Mouse (Mus musculus) midbrain, postnatal 0 days (tissue): Measurements from ENCODE around the gene Zdhhc8. TPM values are rescaled to one million over a fixed set of nuclear protein-coding genes. Genes with fewer than 3 reads are reported as not detected.
"Not testable (repeated sequence)": the region's sequence is repeated elsewhere in the genome, so short reads cannot be mapped to it uniquely, and the experiment has no call there.

ENCODE experiments used
- ATAC-seq: fragments of 200-750 bp; cut with Nextera tagmentation; 2 replicates; pipeline ENCODE4 v1.8.0; 2017; ENCODE audit warnings: moderate number of reproducible peaks, mild to moderate bottlenecking, moderate TSS enrichment, moderate library complexity; ENCODE audit not compliant: low FRiP score
- DNase-seq: peaks from one replicate; pipeline ENCODE4 v3.0.0-alpha.2; 2015; ENCODE audit warnings: low spot score
- H3K27ac ChIP-seq: fragments of 300-500 bp; sonication (generic); 2 replicates; pipeline ENCODE4 v1.5.1; 2014; ENCODE audit warnings: low read depth, mild to moderate bottlenecking, low read length, mixed read lengths
- H3K27me3 ChIP-seq: fragments of 300-500 bp; sonication (generic); 2 replicates; pipeline ENCODE4 v1.6.1; 2014; ENCODE audit warnings: low read length, control low read depth, mixed read lengths; ENCODE audit not compliant: insufficient read depth
- H3K36me3 ChIP-seq: fragments of 300-500 bp; sonication (generic); 2 replicates; pipeline ENCODE4 v1.6.1; 2014; ENCODE audit warnings: low read length, control low read depth, mixed read lengths; ENCODE audit not compliant: insufficient read depth
- H3K4me1 ChIP-seq: fragments of 300-500 bp; sonication (generic); 2 replicates; pipeline ENCODE4 v1.6.1; 2014; ENCODE audit warnings: mild to moderate bottlenecking, control low read depth, antibody characterized with exemption, low read length, mixed read lengths; ENCODE audit not compliant: insufficient read depth
- H3K4me2 ChIP-seq: fragments of 300-500 bp; sonication (generic); 2 replicates; pipeline ENCODE4 v1.6.1; 2014; ENCODE audit warnings: low read depth, mild to moderate bottlenecking, low read length, mixed read lengths; ENCODE audit not compliant: poor library complexity, severe bottlenecking
- H3K4me3 ChIP-seq: fragments of 300-500 bp; sonication (generic); 2 replicates; pipeline ENCODE4 v1.5.1; 2014; ENCODE audit warnings: low read depth, mild to moderate bottlenecking, low read length, moderate library complexity
- H3K9ac ChIP-seq: fragments of 300-500 bp; sonication (generic); replicated peaks from 2 replicates; pipeline ENCODE4 v1.6.1; 2014; ENCODE audit warnings: mild to moderate bottlenecking, low read length, moderate library complexity, mixed read lengths; ENCODE audit not compliant: poor library complexity, severe bottlenecking
- H3K9me3 ChIP-seq: fragments of 300-500 bp; sonication (generic); 2 replicates; pipeline ENCODE4 v1.6.1; 2016; ENCODE audit warnings: low read length, control low read depth
- CTCF ChIP-seq: IDR thresholded peaks from 2 replicates; pipeline ENCODE4 v1.5.1; 2016; ENCODE audit warnings: antibody characterized with exemption, mild to moderate bottlenecking
- WGBS: fragments of 180-500 bp; shearing (Covaris S2); extraction: QIAGEN DNeasy Blood & Tissue Kit; methylation state at CpG from one replicate; pipeline ENCODE4 v1.1.7; 2014; 5-methylcytosine and 5-hydroxymethylcytosine counted together
- polyA plus RNA-seq: library from polyadenylated mRNA; unstranded; fragments of >200 nt; fragmentation: Nextera tagmentation; extraction: Ambion mirVana; gene quantifications from 2 replicates; pipeline ENCODE4 v1.2.1, GENCODE M21; 2015
- total RNA-seq: library from RNA; depleted of rRNA; stranded (reverse); fragments of >200 nt; gene quantifications from 2 replicates; pipeline ENCODE4 v1.2.3, GENCODE M21; 2014

The Zdhhc8 gene
- total and polyA plus RNA-seq, 2 experiments from 2014 or later, result 13.8 to 41.2 TPM

- no peak overlapping the region for H3K4me3 ChIP-seq
- 79% methylated on average over 6 of the region's 6 CpGs for WGBS
- no peaks in the 10 kb centered on the region for H3K9me3 ChIP-seq
- TF ChIP-seq CTCF, result no peak
- H3K4me2 ChIP-seq, result no peak overlapping the region
- ATAC-seq (no peak), DNase-seq (no peak)
- H3K9ac ChIP-seq, result no peak overlapping the region
- no peaks in the 10 kb centered on the region for H3K36me3 ChIP-seq
- no peaks in the 10 kb centered on the region; the same call in 1 of the 2 replicates for H3K27me3 ChIP-seq
- no peak overlapping the region for H3K27ac ChIP-seq
- peaks cover 5% of the 10 kb centered on the region; the same call in 1 of the 2 replicates for H3K4me1 ChIP-seq
Measured at GRCm38 (mm10) chr16:18197881-18198280, 37.1 kb downstream of the Zdhhc8 start.

- ATAC-seq, H3K4me3 ChIP-seq, H3K27ac ChIP-seq, DNase-seq, H3K9me3 ChIP-seq, H3K4me2 ChIP-seq, H3K9ac ChIP-seq, H3K36me3 ChIP-seq, H3K27me3 ChIP-seq, H3K4me1 ChIP-seq: not testable (repeated sequence)
- WGBS, result 62% methylated on average over 3 of the region's 3 CpGs
Measured at GRCm38 (mm10) chr16:18195561-18195960, 39.4 kb downstream of the Zdhhc8 start.

DNA sequence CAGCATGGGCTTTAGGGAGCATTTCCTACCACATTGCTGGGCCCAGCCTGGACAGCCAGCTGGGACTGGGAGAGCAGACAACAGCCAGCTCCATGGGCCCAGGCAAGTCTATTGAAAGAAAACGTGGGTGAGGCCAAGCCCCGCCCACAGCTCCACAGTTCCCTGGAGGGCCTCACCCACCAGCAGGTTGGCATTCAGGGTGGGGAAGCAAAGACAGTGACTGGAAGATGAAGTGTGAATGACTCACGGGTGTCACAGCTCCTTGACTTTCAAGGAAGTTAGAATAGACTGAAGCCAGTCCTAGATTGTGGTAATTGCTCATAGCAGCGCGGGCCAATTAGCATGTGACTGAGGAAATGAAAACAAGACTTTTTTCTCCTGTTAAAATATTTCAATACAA is 39.9 kb downstream of the Zdhhc8 start:
- H3K27ac ChIP-seq, result no peak overlapping the region
- H3K4me2 ChIP-seq, result no peak overlapping the region
- peaks cover 5% of the 10 kb centered on the region; the same call in 1 of the 2 replicates for H3K4me1 ChIP-seq
- no peaks in the 10 kb centered on the region for H3K9me3 ChIP-seq
- no peaks in the 10 kb centered on the region for H3K36me3 ChIP-seq
- H3K4me3 ChIP-seq, result no peak overlapping the region
- TF ChIP-seq CTCF, result no peak
- DNase-seq (no peak), ATAC-seq (no peak)
- WGBS, result 58% methylated on average over 5 of the region's 5 CpGs
- H3K9ac ChIP-seq, result no peak overlapping the region
- H3K27me3 ChIP-seq, result no peaks in the 10 kb centered on the region; the same call in 1 of the 2 replicates

GRCm38 (mm10) chr16:18194208-18194985 is 40.5 kb downstream of the Zdhhc8 start:
- no peaks in the 10 kb centered on the region for H3K9me3 ChIP-seq
- no peak overlapping the region for H3K27ac ChIP-seq
- no peak for TF ChIP-seq CTCF
- WGBS, result 70% methylated on average over 15 of the region's 15 CpGs
- H3K36me3 ChIP-seq, result no peaks in the 10 kb centered on the region
- H3K4me1 ChIP-seq, result peaks cover 5% of the 10 kb centered on the region; the same call in 1 of the 2 replicates
- no peak overlapping the region for H3K9ac ChIP-seq
- H3K4me2 ChIP-seq, result no peak overlapping the region
- no peaks in the 10 kb centered on the region; the same call in 1 of the 2 replicates for H3K27me3 ChIP-seq
- H3K4me3 ChIP-seq, result no peak overlapping the region
- DNase-seq (no peak), ATAC-seq (no peak; the same call in 1 of the 2 replicates)

DNA sequence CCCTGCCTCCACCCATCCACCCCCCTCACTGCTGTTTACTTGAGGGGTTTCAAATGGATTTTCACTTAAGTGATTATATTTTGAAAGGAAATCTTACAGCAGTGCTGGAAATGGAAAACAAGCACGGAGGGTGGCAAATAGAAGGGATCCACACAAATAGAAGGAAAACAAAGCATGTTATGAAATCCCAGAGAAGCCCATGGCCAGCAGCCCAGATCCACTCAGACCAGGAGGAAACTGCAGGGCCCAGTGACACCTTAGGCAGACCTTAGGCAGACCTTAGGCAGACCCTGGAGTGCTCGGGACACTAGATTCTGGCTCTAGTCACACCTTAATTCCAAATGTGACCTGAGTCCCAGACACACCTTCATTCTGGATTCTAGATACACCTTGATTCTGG is 43.9 kb downstream of the Zdhhc8 start:
- WGBS, result 81% methylated on average over 2 of the region's 2 CpGs
- ATAC-seq, result no peak

GRCm38 (mm10) chr16:18187221-18187620 is 47.7 kb downstream of the Zdhhc8 start:
- no peak overlapping the region for H3K27ac ChIP-seq
- H3K36me3 ChIP-seq, result no peaks in the 10 kb centered on the region
- H3K27me3 ChIP-seq, result no peaks in the 10 kb centered on the region
- TF ChIP-seq CTCF, result no peak
- H3K4me1 ChIP-seq, result no peaks in the 10 kb centered on the region
- H3K9me3 ChIP-seq, result no peaks in the 10 kb centered on the region
- ATAC-seq (no peak), DNase-seq (no peak)
- H3K9ac ChIP-seq, result no peak overlapping the region
- no peak overlapping the region for H3K4me3 ChIP-seq
- H3K4me2 ChIP-seq, result no peak overlapping the region
- WGBS, result 91% methylated on average over 3 of the region's 3 CpGs

More for the DNA sequence above, 43.9 kb downstream of the Zdhhc8 start:
- H3K9me3 ChIP-seq, result no peaks in the 10 kb centered on the region
- TF ChIP-seq CTCF, result no peak
- H3K4me1 ChIP-seq, result peaks cover 5% of the 10 kb centered on the region; the same call in 1 of the 2 replicates
- no peaks in the 10 kb centered on the region for H3K36me3 ChIP-seq
- H3K27ac ChIP-seq, result no peak overlapping the region
- H3K4me3 ChIP-seq, result no peak overlapping the region
- H3K27me3 ChIP-seq, result no peaks in the 10 kb centered on the region
- no peak for DNase-seq
- no peak overlapping the region for H3K9ac ChIP-seq
- no peak overlapping the region for H3K4me2 ChIP-seq
